Mouse (Mus musculus) C2C12 (cell line): Measurements from ENCODE around the gene Camkk2. TPM values are rescaled to one million over a fixed set of nuclear protein-coding genes. Genes with fewer than 3 reads are reported as not detected.

Source experiments
- H3K27me3 ChIP-seq: one replicate; pipeline ENCODE4 v1.6.1; 2011; ENCODE audit not compliant: control insufficient read depth, insufficient read depth, insufficient read length
- H3K36me3 ChIP-seq: one replicate; pipeline ENCODE4 v1.6.1; 2011; ENCODE audit not compliant: control insufficient read depth, insufficient read depth
- H3K4me3 ChIP-seq: one replicate; pipeline ENCODE4 v1.5.1; 2011; ENCODE audit warnings: mild to moderate bottlenecking, control low read depth; ENCODE audit not compliant: poor library complexity, insufficient read depth, severe bottlenecking
- H3K79me2 ChIP-seq: one replicate; pipeline ENCODE4 v1.6.1; 2011; ENCODE audit not compliant: control insufficient read depth, insufficient read depth
- H3K79me3 ChIP-seq: one replicate; pipeline ENCODE4 v1.6.1; 2011; ENCODE audit warnings: low read depth, control low read depth
- H3ac ChIP-seq: one replicate; pipeline ENCODE3; 2011; ENCODE audit warnings: low read depth; ENCODE audit not compliant: control insufficient read depth, insufficient read length
- CEBPB ChIP-seq: IDR thresholded peaks from one replicate; pipeline ENCODE4 v1.6.1; 2011; ENCODE audit warnings: low read depth, mild to moderate bottlenecking, control low read depth, moderate library complexity
- CTCF ChIP-seq: IDR thresholded peaks from one replicate; pipeline ENCODE4 v1.5.1; 2011; ENCODE audit not compliant: control insufficient read depth, insufficient read depth, insufficient read length
- FOSL1 ChIP-seq: IDR thresholded peaks from one replicate; pipeline ENCODE4 v1.8.0; 2011; ENCODE audit warnings: mild to moderate bottlenecking, low read length; ENCODE audit not compliant: poor library complexity, insufficient read depth, severe bottlenecking
- MAX ChIP-seq: IDR thresholded peaks from one replicate; pipeline ENCODE4 v1.6.1; 2011; ENCODE audit warnings: mild to moderate bottlenecking, control low read depth
- MYOD1 ChIP-seq: IDR thresholded peaks from one replicate; pipeline ENCODE4 v1.6.1; 2011; ENCODE audit warnings: low read depth; ENCODE audit not compliant: control insufficient read depth, insufficient read length
- MYOG ChIP-seq: IDR thresholded peaks from one replicate; pipeline ENCODE4 v1.6.1; 2011; ENCODE audit not compliant: control insufficient read depth, insufficient read length; ENCODE audit errors: extremely low read depth
- USF1 ChIP-seq: IDR thresholded peaks from one replicate; pipeline ENCODE4 v1.6.1; 2011; ENCODE audit warnings: low read depth, mild to moderate bottlenecking, control low read depth, moderate library complexity
- polyA plus RNA-seq: library from polyadenylated mRNA; unstranded; fragments of >200 nt; fragmentation: generic; extraction: Trizol; gene quantifications from one replicate; pipeline ENCODE4 v1.2.1, GENCODE M21; 2012; ENCODE audit warnings: missing spikeins

The Camkk2 gene
- polyA plus RNA-seq, 1 experiment: 15.4 TPM

DNA sequence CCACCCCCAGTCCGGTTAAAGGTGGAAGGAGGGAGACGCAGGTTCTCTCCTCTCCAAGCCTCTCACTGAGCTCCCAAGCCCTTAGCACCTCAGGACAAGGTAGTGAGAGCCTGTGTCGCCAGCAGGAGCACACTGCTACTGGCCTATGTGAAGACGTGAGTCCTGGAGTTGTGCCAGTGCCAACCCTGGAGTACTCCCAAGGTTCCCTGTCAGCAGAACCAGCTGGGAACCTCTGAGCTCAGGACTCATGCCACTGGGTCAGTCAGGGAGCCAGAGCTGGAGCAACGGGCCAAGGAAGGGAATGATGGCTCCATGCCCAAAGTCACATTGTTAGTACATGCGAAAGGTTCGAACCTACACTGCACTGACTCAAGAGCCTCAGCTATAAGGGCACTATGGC is 22.5 kb downstream of the Camkk2 start:
- H3K79me2 ChIP-seq: no peaks in the 10 kb centered on the region
- peaks cover 47% of the 10 kb centered on the region for H3K36me3 ChIP-seq
- H3K79me3 ChIP-seq: no peaks in the 10 kb centered on the region
- H3ac ChIP-seq: no peak overlapping the region
- no peaks in the 10 kb centered on the region for H3K27me3 ChIP-seq
- TF ChIP-seq USF1: no peak
- no peak for TF ChIP-seq MAX
- no peak for TF ChIP-seq MYOG
- no peak overlapping the region for H3K4me3 ChIP-seq

DNA sequence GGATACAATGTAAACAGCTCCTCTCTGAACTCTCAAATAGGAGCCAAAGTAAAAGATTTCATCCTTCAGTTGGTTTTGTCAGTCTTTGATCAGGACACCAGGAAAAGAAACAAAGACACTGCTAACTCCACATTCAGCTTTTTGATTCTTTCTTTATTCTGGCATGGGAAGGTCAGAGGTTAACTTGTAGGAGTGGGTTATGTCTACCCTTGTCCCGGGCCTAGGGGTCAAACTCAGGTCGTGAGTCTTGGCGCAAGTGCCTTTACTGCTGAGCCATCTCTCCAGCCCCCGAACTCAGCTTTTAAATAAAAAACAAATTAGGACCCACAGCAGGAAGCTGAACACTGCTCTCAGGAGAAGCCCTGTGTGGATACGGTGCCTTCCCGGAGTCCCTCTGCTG is 23.1 kb downstream of the Camkk2 start:
- H3K36me3 ChIP-seq: peaks cover 50% of the 10 kb centered on the region
- no peaks in the 10 kb centered on the region for H3K79me2 ChIP-seq
- H3K27me3 ChIP-seq: no peaks in the 10 kb centered on the region
- no peak overlapping the region for H3K4me3 ChIP-seq
- H3ac ChIP-seq: no peak overlapping the region
- TF ChIP-seq MYOD1 (no peak), USF1 (no peak), CTCF (no peak), FOSL1 (no peak), MAX (no peak), MYOG (no peak), CEBPB (no peak)
- no peaks in the 10 kb centered on the region for H3K79me3 ChIP-seq

DNA sequence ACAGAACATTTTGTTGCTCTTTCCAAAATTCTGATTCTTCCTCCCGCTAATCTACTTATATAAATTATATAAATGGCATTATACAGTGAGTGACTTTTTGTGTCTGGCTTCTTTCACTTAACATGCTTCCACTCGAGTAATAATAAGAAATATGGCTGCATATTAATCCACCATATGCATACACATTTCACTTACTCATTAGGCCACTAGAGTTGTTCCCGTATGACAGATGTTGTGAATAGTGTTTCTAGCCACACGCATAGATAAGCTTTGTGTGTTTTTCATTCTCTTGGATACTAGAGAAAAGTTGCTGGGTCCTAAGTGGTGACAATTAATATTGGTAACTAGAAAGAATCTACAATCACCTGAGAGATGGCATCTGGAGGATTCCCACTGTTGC is 23.6 kb downstream of the Camkk2 start:
- Histone ChIP-seq H3K36me3 (peaks cover 52% of the 10 kb centered on the region), H3K79me3 (no peaks in the 10 kb centered on the region), H3K27me3 (no peaks in the 10 kb centered on the region), H3K4me3 (no peak overlapping the region), H3K79me2 (no peaks in the 10 kb centered on the region), H3ac (no peak overlapping the region)
- TF ChIP-seq MYOG (no peak), CEBPB (no peak)

DNA sequence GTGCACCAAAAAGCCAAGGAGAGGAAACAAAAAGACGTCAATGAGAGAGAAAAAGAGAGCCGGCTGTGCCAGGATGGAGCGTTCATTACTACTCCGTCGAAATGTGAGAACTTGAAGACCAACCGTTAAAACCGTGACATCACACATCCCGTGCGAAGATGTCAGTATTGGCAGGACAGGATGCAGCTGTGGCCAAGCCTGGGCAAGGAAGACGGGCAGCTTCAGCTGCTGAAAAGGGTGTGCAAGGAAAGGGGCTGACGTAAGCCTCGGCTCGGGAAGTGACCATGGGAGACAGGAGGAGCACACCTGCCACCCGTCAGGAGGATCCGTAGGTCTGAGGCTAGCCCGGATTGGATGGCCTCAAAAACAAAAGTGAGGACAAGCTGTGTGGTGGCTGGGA is 24.7 kb downstream of the Camkk2 start:
- no peaks in the 10 kb centered on the region for H3K79me3 ChIP-seq
- peaks cover 46% of the 10 kb centered on the region for H3K36me3 ChIP-seq
- no peak for TF ChIP-seq MYOD1
- no peaks in the 10 kb centered on the region for H3K27me3 ChIP-seq
- H3K79me2 ChIP-seq: no peaks in the 10 kb centered on the region
- H3K4me3 ChIP-seq: no peak overlapping the region
- no peak overlapping the region for H3ac ChIP-seq

DNA sequence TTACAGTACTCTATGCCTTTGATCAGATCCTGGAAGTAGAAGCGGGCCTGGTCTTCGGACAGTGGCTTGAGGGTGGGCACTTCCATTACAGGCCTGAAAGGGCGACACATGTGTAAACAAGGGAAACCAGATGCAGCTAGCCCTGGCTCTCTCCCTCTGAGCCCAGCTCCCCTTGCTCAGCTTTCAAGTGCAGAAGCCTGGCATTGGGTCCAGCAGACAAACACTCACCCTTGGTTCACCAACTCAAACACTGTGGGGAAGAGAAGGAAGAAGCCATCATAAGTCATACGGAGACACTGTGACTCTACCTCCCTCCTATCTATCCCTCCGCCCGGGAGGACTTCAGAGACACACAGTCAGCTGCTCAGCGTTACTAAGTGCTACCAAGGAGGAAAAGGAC is 31.3 kb downstream of the Camkk2 start:
- Histone ChIP-seq H3K36me3 (peaks cover 25% of the 10 kb centered on the region), H3K79me3 (no peaks in the 10 kb centered on the region), H3K79me2 (no peaks in the 10 kb centered on the region), H3ac (no peak overlapping the region), H3K27me3 (no peaks in the 10 kb centered on the region), H3K4me3 (no peak overlapping the region)
- TF ChIP-seq MYOG (no peak), USF1 (no peak), CEBPB (no peak), MYOD1 (no peak), MAX (no peak), FOSL1 (no peak), CTCF (no peak)

DNA sequence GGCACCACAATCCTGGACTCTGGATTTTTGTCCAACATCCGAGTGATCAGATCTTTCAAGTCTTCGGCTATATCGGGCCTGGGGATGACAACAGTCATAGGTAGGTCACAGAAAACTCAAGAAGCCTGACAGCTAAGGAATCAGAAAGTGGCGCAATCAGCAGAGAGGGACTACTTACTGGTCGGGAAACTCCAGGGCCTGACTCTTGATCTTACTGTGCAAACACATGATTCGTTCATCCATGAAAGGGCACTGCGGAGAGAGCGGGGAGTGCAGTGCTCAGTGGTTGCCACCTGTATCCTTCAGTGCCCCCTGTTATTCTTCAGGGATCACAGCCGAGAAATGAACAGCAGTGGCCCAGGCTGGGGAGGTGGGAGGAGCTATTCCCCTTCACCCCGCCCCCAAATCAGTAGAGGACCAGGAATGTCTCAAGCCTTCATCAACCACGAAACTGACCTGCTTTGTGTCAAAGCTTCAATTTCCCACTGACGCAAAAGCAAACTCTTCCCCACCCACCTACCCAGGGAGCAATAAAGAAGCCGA is 35.3 kb downstream of the Camkk2 start:
- H3K79me3 ChIP-seq: no peaks in the 10 kb centered on the region
- no peak overlapping the region for H3ac ChIP-seq
- H3K79me2 ChIP-seq: no peaks in the 10 kb centered on the region
- H3K4me3 ChIP-seq: no peak overlapping the region
- peaks cover 32% of the 10 kb centered on the region for H3K36me3 ChIP-seq
- TF ChIP-seq CEBPB: no peak
- no peak for TF ChIP-seq FOSL1
- no peak for TF ChIP-seq MAX
- TF ChIP-seq MYOG: no peak
- TF ChIP-seq CTCF: no peak
- no peak for TF ChIP-seq USF1
- TF ChIP-seq MYOD1: no peak
- no peaks in the 10 kb centered on the region for H3K27me3 ChIP-seq

DNA sequence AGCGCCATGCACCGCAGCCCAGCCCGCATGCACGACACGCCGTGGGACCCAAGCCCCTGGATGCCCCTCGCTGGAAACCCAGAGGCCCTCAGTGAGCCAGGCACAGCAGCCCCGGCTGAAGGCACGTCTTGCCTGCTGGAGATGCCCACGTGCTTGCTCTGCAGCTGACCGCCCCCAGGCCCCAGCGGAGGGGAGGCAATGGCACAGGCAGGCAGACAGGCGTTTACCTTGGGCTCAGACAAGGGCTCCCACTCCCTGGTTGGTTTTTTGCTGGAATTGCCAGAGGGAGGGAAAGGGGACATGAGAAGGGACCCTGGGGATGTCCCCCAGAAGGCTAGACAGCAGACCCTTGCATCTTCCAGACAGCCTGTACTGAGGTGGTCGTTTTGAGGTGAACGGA is 42.4 kb downstream of the Camkk2 start:
- peaks cover 11% of the 10 kb centered on the region for H3K36me3 ChIP-seq
- H3K4me3 ChIP-seq: no peak overlapping the region
- H3ac ChIP-seq: no peak overlapping the region
- H3K79me3 ChIP-seq: no peaks in the 10 kb centered on the region
- H3K79me2 ChIP-seq: no peaks in the 10 kb centered on the region
- TF ChIP-seq MYOG (no peak), CTCF (no peak), MYOD1 (no peak), FOSL1 (no peak), USF1 (no peak), CEBPB (no peak), MAX (no peak)
- no peaks in the 10 kb centered on the region for H3K27me3 ChIP-seq
